Mouse (Mus musculus): Measurements from ENCODE around the gene Otog. TPM values are rescaled to one million over a fixed set of nuclear protein-coding genes. Genes with fewer than 3 reads are reported as not detected.

Gene Otog
- polyA plus RNA-seq, 1 experiment from 2014 or later, result not detected

GRCm38 (mm10) chr7:46327896-46328295, 87.1 kb downstream of the Otog start:
- WGBS, result 58% methylated on average over 4 of the region's 4 CpGs
- H3K27ac ChIP-seq (ENCODE audit: low read length), result no peak overlapping the region
- no peak for ATAC-seq (replicated peaks; ENCODE audit: extremely low read depth, insufficient read depth, low FRiP score)

GRCm38 (mm10) chr7:46337397-46337796, 96.6 kb downstream of the Otog start:
- Histone ChIP-seq H3K27ac (ENCODE audit: low read length) (no peak overlapping the region), H3K36me3 (ENCODE audit: control insufficient read depth, insufficient read depth) (no peaks in the 10 kb centered on the region), H3K4me3 (ENCODE audit: low read length) (no peak overlapping the region), H3K4me2 (ENCODE audit: low read depth, low read length) (no peak overlapping the region), H3K9ac (ENCODE audit: low read length) (no peak overlapping the region), H3K4me1 (ENCODE audit: control insufficient read depth, insufficient read depth, low read length) (no peaks in the 10 kb centered on the region), H3K9me3 (replicated peaks; ENCODE audit: control insufficient read depth, low read length) (no peaks in the 10 kb centered on the region; the same call in 1 of the 2 replicates), H3K27me3 (ENCODE audit: control insufficient read depth, insufficient read depth, low read length) (no peaks in the 10 kb centered on the region; the same call in 1 of the 2 replicates)
- ATAC-seq (replicated peaks; ENCODE audit: extremely low read depth, insufficient read depth, low FRiP score), result no peak
- WGBS, result 80% methylated on average over 9 of the region's 9 CpGs

More at GRCm38 (mm10) chr7:46327896-46328295, 87.1 kb downstream of the Otog start:
- Histone ChIP-seq H3K36me3 (ENCODE audit: control insufficient read depth, insufficient read depth) (no peaks in the 10 kb centered on the region), H3K4me1 (ENCODE audit: control insufficient read depth, insufficient read depth, low read length) (no peaks in the 10 kb centered on the region), H3K4me3 (ENCODE audit: low read length) (no peak overlapping the region), H3K9ac (ENCODE audit: low read length) (no peak overlapping the region), H3K9me3 (replicated peaks; ENCODE audit: control insufficient read depth, low read length) (no peaks in the 10 kb centered on the region), H3K27me3 (ENCODE audit: control insufficient read depth, insufficient read depth, low read length) (no peaks in the 10 kb centered on the region), H3K4me2 (ENCODE audit: low read depth, low read length) (no peak overlapping the region)

GRCm38 (mm10) chr7:46339818-46340217, 99.0 kb downstream of the Otog start:
- 37% methylated on average over 3 of the region's 3 CpGs for WGBS
- Histone ChIP-seq H3K4me2 (ENCODE audit: low read depth, low read length) (no peak overlapping the region), H3K9me3 (replicated peaks; ENCODE audit: control insufficient read depth, low read length) (no peaks in the 10 kb centered on the region; the same call in none of the 2 replicates), H3K27ac (ENCODE audit: low read length) (no peak overlapping the region), H3K9ac (ENCODE audit: low read length) (no peak overlapping the region), H3K4me3 (ENCODE audit: low read length) (no peak overlapping the region), H3K36me3 (ENCODE audit: control insufficient read depth, insufficient read depth) (no peaks in the 10 kb centered on the region), H3K4me1 (ENCODE audit: control insufficient read depth, insufficient read depth, low read length) (no peaks in the 10 kb centered on the region), H3K27me3 (ENCODE audit: control insufficient read depth, insufficient read depth, low read length) (no peaks in the 10 kb centered on the region; the same call in 1 of the 2 replicates)
- ATAC-seq (replicated peaks; ENCODE audit: extremely low read depth, insufficient read depth, low FRiP score), result no peak

GRCm38 (mm10) chr7:46340295-46340694, 99.5 kb downstream of the Otog start:
- no peak overlapping the region for H3K4me3 ChIP-seq (ENCODE audit: low read length)
- H3K9me3 ChIP-seq (replicated peaks; ENCODE audit: control insufficient read depth, low read length), result no peaks in the 10 kb centered on the region; the same call in none of the 2 replicates
- no peak for ATAC-seq (replicated peaks; ENCODE audit: extremely low read depth, insufficient read depth, low FRiP score)
- H3K4me2 ChIP-seq (ENCODE audit: low read depth, low read length), result no peak overlapping the region
- H3K4me1 ChIP-seq (ENCODE audit: control insufficient read depth, insufficient read depth, low read length), result no peaks in the 10 kb centered on the region
- 75% methylated on average over 5 of the region's 5 CpGs for WGBS
- no peaks in the 10 kb centered on the region for H3K27me3 ChIP-seq (ENCODE audit: control insufficient read depth, insufficient read depth, low read length)
- H3K9ac ChIP-seq (ENCODE audit: low read length), result no peak overlapping the region
- no peaks in the 10 kb centered on the region for H3K36me3 ChIP-seq (ENCODE audit: control insufficient read depth, insufficient read depth)
- H3K27ac ChIP-seq (ENCODE audit: low read length), result no peak overlapping the region

- Histone ChIP-seq H3K27me3 (ENCODE audit: control insufficient read depth, insufficient read depth, low read length) (no peaks in the 10 kb centered on the region), H3K4me3 (ENCODE audit: low read length) (no peak overlapping the region), H3K4me2 (ENCODE audit: low read depth, low read length) (no peak overlapping the region), H3K4me1 (ENCODE audit: control insufficient read depth, insufficient read depth, low read length) (no peaks in the 10 kb centered on the region), H3K36me3 (ENCODE audit: control insufficient read depth, insufficient read depth) (no peaks in the 10 kb centered on the region), H3K9me3 (replicated peaks; ENCODE audit: control insufficient read depth, low read length) (no peaks in the 10 kb centered on the region; the same call in none of the 2 replicates), H3K9ac (ENCODE audit: low read length) (no peak overlapping the region), H3K27ac (ENCODE audit: low read length) (no peak overlapping the region)
- no peak for ATAC-seq (replicated peaks; ENCODE audit: extremely low read depth, insufficient read depth, low FRiP score)
- WGBS, result 80% methylated on average over 9 of the region's 9 CpGs
These were observed 100.7 kb downstream of the Otog start for GRCm38 (mm10) chr7:46341471-46341870.

GRCm38 (mm10) chr7:46347692-46348091, 106.9 kb downstream of the Otog start:
- no peaks in the 10 kb centered on the region for H3K4me1 ChIP-seq (ENCODE audit: control insufficient read depth, insufficient read depth, low read length)
- no peak overlapping the region for H3K4me2 ChIP-seq (ENCODE audit: low read depth, low read length)
- 48% methylated on average over 4 of the region's 4 CpGs for WGBS
- H3K36me3 ChIP-seq (ENCODE audit: control insufficient read depth, insufficient read depth), result no peaks in the 10 kb centered on the region
- H3K4me3 ChIP-seq (ENCODE audit: low read length), result no peak overlapping the region
- H3K27ac ChIP-seq (ENCODE audit: low read length), result no peak overlapping the region
- no peak overlapping the region for H3K9ac ChIP-seq (ENCODE audit: low read length)
- H3K27me3 ChIP-seq (ENCODE audit: control insufficient read depth, insufficient read depth, low read length), result peaks cover 39% of the 10 kb centered on the region
- no peak for ATAC-seq (replicated peaks; ENCODE audit: extremely low read depth, insufficient read depth, low FRiP score)
- no peaks in the 10 kb centered on the region; the same call in 1 of the 2 replicates for H3K9me3 ChIP-seq (replicated peaks; ENCODE audit: control insufficient read depth, low read length)

GRCm38 (mm10) chr7:46348813-46349212, 108.0 kb downstream of the Otog start:
- Histone ChIP-seq H3K9ac (ENCODE audit: low read length) (no peak overlapping the region), H3K4me1 (ENCODE audit: control insufficient read depth, insufficient read depth, low read length) (no peaks in the 10 kb centered on the region), H3K27me3 (ENCODE audit: control insufficient read depth, insufficient read depth, low read length) (peaks cover 39% of the 10 kb centered on the region), H3K36me3 (ENCODE audit: control insufficient read depth, insufficient read depth) (no peaks in the 10 kb centered on the region), H3K4me3 (ENCODE audit: low read length) (no peak overlapping the region), H3K27ac (ENCODE audit: low read length) (no peak overlapping the region), H3K4me2 (ENCODE audit: low read depth, low read length) (no peak overlapping the region), H3K9me3 (replicated peaks; ENCODE audit: control insufficient read depth, low read length) (no peaks in the 10 kb centered on the region)
- no peak for ATAC-seq (replicated peaks; ENCODE audit: extremely low read depth, insufficient read depth, low FRiP score)
- WGBS, result 4% methylated on average over 36 of the region's 36 CpGs

GRCm38 (mm10) chr7:46350119-46350702, 109.4 kb downstream of the Otog start:
- no peaks in the 10 kb centered on the region for H3K36me3 ChIP-seq (ENCODE audit: control insufficient read depth, insufficient read depth)
- no peak overlapping the region for H3K4me3 ChIP-seq (ENCODE audit: low read length)
- no peak overlapping the region for H3K4me2 ChIP-seq (ENCODE audit: low read depth, low read length)
- no peaks in the 10 kb centered on the region for H3K4me1 ChIP-seq (ENCODE audit: control insufficient read depth, insufficient read depth, low read length)
- H3K9ac ChIP-seq (ENCODE audit: low read length), result no peak overlapping the region
- ATAC-seq (replicated peaks; ENCODE audit: extremely low read depth, insufficient read depth, low FRiP score), result no peak
- peaks cover 39% of the 10 kb centered on the region for H3K27me3 ChIP-seq (ENCODE audit: control insufficient read depth, insufficient read depth, low read length)
- H3K27ac ChIP-seq (ENCODE audit: low read length), result no peak overlapping the region
- WGBS, result 42% methylated on average over 9 of the region's 9 CpGs
- H3K9me3 ChIP-seq (replicated peaks; ENCODE audit: control insufficient read depth, low read length), result no peaks in the 10 kb centered on the region

- ATAC-seq (replicated peaks; ENCODE audit: extremely low read depth, insufficient read depth, low FRiP score), result no peak
- no peaks in the 10 kb centered on the region for H3K36me3 ChIP-seq (ENCODE audit: control insufficient read depth, insufficient read depth)
- H3K9ac ChIP-seq (ENCODE audit: low read length), result no peak overlapping the region
- H3K27ac ChIP-seq (ENCODE audit: low read length), result no peak overlapping the region
- H3K27me3 ChIP-seq (ENCODE audit: control insufficient read depth, insufficient read depth, low read length), result peaks cover 31% of the 10 kb centered on the region
- H3K9me3 ChIP-seq (replicated peaks; ENCODE audit: control insufficient read depth, low read length), result no peaks in the 10 kb centered on the region
- no peak overlapping the region for H3K4me3 ChIP-seq (ENCODE audit: low read length)
- H3K4me2 ChIP-seq (ENCODE audit: low read depth, low read length), result no peak overlapping the region
- 53% methylated on average over 2 of the region's 2 CpGs for WGBS
- H3K4me1 ChIP-seq (ENCODE audit: control insufficient read depth, insufficient read depth, low read length), result no peaks in the 10 kb centered on the region
These were observed 112.0 kb downstream of the Otog start for GRCm38 (mm10) chr7:46352748-46353147.

All from heart, embryonic 16.5 days (tissue).